Mouse (Mus musculus): ENCODE results near the gene Pfkfb2.

- TF ChIP-seq POLR2A (IDR thresholded peaks at IDR 0.05; ENCODE audit: low read depth, low read length) (no peak), CTCF (IDR thresholded peaks at IDR 0.05; ENCODE audit: extremely low read depth, insufficient read length, insufficient replicate concordance, low read depth, low read length) (no peak)
Observed at GRCm38 (mm10) chr1:130681075-130681474, 48.0 kb downstream of the Pfkfb2 start.

All from small intestine, adult 2 months (tissue).